Mouse (Mus musculus): ENCODE data around the gene Cenpc1.

Gene Cenpc1

DNA sequence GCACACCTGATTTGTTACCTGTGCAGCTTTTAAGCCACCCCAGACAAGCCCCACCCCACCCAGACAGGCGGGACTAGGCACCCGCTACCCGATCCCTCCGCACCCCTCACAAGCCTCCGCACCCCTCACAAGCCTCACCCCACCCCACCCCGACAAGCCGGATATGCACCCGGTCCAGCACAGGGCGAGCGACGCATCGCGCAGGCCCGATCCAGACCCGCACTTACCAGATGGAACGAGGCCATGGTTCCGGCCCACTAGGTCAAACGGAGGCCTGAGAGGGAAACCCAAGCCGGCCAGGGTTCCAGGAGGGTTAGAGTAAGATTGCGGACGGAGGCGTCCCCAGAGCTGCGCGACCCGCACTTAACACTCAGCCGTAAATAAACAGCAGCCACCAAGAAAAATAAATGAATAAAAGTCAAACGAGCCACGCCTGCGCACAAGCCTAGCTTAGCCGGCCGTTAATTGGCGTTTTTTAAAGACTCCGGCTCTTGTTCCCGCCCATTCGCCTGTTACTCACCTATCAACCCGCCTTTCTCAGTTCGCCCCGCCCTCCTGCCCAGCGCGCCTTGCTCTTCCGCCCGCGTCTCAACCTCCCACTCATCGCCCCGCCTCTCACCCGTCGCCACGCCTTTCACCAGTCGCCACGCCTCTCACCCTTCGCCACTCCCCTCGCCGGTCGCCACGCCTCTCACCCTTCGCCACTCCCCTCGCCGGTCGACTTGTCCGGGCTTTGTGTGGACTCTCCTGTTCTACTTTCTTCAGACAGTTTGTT lies at the start of gene Cenpc1:
Gene Cenpc1 (minus strand): TSS at position 483 of the 775 bp plus-strand sequence.
- DNase-seq (ENCODE audit: low spot score in 2 of 2) = peak; percentile 91 to 93

DNA sequence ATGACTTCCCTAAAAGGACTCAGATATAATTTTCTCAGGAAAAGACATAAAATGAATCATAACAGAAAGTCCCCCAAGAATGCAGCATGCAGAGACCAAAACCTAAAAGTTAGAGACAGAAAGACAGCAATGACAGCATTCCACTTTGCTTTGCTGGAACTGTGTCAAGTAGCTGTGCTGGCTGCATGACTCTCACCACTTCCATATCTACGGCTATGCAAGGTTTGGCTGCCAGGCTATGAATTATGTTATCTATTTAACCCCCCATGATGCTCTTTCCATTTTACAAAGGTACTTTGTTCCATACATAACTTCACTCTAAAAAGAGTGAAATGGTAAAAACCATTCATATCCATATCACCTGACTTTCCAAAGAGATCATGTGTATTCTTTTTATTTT lies 48.6 kb upstream of the Cenpc1 start:
- no peak for DNase-seq (ENCODE audit: low spot score in 2 of 2)

DNA sequence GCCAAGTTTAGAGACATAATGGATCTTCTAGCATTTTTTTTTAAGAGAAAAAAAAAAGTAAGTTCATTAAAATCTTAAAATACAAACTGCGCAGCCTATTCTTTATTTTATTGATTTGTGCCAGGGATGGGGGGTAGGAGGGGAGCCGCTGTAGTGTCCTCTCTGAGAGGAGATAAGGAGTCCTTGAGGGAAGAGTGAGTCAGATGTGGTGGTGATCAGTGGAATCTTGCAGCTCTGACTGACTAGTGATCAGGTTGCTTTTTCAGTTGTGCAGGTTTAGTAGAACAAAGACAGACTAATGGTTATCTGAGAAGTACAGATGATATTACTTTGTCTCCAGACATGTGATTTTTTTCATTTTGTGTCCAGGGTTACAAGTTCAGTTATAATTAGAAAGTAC lies 47.7 kb upstream of the Cenpc1 start:
- no peak for DNase-seq (ENCODE audit: low spot score in 2 of 2)

DNA sequence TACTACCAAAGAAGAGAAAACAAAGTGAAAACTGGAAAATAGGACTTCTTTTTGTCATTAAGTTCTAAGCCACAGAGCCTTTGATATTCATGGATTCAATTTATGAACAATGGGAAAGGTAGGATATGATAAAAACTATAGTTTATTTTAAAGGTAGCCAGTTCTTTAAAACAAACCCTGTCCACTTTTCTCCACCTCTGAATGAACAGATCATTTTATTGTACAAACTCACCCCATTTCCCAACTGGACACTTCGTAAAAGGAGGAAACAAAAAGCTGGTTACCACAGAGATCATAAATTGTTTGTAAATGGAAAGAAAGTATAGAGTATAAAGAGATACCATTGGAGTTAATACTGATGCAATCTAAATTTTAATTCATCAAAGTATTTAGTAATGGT lies 45.7 kb upstream of the Cenpc1 start:
- no peak for DNase-seq (ENCODE audit: low spot score in 2 of 2)

- no peak for DNase-seq (ENCODE audit: low spot score in 2 of 2)
These were observed 41.2 kb upstream of the Cenpc1 start for GRCm38 (mm10) chr5:86106610-86107009.

GRCm38 (mm10) chr5:86102176-86102575 lies 36.8 kb upstream of the Cenpc1 start:
- DNase-seq (ENCODE audit: low spot score in 2 of 2) = no peak

GRCm38 (mm10) chr5:86100621-86101020 lies 35.2 kb upstream of the Cenpc1 start:
- no peak for DNase-seq (ENCODE audit: low spot score in 2 of 2)

GRCm38 (mm10) chr5:86098988-86099387 lies 33.6 kb upstream of the Cenpc1 start:
- no peak for DNase-seq (ENCODE audit: low spot score in 2 of 2)

DNA sequence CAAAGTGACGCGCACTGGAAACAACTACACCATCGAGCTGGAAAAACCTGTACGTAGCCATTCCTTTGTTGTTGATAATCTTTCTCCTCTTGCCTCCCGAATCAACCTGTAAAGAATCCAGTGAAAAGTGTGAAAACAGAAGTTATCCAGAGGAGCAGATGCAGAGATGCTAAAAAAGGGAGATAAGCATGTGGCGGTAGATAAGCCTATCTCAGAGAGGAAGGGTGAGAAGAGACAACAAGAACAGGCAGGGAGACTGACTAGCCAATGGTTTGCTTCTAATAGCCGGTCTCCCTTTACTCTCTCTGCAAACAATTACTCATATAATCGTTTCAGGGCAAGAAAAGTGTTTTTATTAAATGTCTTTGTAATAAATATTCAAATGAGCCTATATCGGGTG lies 29.4 kb upstream of the Cenpc1 start:
- no peak for DNase-seq (ENCODE audit: low spot score in 2 of 2)

GRCm38 (mm10) chr5:86086751-86087150 lies 21.4 kb upstream of the Cenpc1 start:
- no peak for DNase-seq (ENCODE audit: low spot score in 2 of 2)

- no peak for DNase-seq (ENCODE audit: low spot score in 2 of 2)
These were observed 19.6 kb upstream of the Cenpc1 start for GRCm38 (mm10) chr5:86084979-86085378.

- DNase-seq (ENCODE audit: low spot score in 2 of 2) = no peak
These were observed 18.6 kb upstream of the Cenpc1 start for GRCm38 (mm10) chr5:86083987-86084386.

DNA sequence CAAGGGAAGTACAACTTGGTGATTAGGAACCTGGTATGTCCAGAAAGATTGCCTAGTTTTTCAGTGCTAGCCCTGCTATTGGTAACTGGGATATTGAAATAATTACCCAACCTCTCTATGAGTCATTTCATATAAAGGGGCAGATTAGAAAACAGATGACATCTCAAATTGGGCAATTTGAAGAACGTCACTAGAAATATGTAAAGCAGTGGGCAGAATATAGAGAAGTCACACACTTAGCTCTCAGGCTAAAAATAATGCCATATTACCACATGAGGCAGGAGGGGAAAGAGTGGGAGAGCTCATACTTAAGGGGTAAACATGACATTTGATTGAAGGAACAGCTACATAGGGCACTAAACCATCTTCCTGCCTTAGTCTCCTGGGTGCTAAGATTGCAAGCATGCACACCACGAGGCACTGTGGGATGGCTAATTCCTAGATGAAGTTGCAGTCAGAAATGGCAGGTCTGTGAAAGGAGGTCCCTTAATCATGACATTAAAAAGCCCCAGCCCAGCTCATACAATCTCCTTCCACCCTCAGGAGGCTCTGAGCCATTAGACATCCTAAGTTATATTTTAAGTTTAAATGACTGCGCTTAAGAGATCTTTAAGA lies 13.4 kb upstream of the Cenpc1 start:
- DNase-seq (ENCODE audit: low spot score in 2 of 2) = no peak

DNA sequence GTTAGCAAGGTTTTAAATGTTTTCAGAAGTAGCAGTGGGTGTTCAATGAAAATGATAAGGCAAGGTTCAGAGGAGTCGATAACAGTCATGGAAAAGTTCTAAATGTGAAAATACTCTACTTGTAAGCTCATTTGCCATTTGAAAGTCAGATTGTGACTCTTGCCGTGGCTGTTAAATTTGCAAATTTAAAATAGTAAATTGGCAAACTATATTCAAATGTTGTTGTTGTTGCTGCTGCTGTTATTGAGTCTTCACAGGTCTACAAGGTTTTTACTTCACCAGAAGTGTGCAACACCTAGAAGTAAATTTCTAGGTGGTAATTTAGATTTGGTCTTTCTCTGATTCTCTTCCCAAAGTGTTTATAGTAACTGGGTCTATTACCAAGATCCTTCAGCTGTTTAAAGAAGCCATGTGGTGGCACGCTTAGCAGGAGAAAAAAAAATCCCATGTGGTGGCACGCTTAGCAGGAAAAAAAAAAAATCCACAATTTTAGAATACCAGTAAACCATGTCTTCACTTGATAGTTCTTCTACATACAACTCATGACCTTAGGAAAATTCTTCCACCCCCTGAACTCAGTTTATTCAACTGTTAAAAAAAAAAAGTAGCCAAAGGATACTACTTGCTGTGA lies 7.5 kb upstream of the Cenpc1 start:
- no peak for DNase-seq (ENCODE audit: low spot score in 2 of 2)

GRCm38 (mm10) chr5:86071538-86071937 lies 6.2 kb upstream of the Cenpc1 start, which contains the start of gene Stap1:
Gene Stap1 (plus strand): TSS chr5:86071746.
- DNase-seq (ENCODE audit: low spot score in 2 of 2) = no peak

DNA sequence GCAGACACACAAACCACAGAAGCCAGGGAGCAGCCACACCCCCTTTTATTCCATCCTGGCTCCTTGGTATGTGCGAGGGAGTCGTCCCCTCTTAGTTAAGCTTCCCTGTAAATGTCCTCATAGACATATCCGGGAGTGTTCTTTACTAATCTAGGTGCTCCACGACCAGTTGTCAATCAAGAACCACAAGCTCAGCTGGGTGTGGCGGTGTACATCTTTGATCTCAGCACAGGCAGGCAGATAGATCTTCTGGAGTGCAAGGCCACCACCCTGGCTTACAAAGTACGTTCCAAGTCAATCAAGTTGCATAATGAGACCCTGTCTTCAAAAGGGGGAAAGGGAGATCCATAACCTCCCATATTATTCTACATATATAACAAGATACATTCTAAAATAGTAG lies 3.7 kb upstream of the Cenpc1 start:
- no peak for DNase-seq (ENCODE audit: low spot score in 2 of 2)

DNA sequence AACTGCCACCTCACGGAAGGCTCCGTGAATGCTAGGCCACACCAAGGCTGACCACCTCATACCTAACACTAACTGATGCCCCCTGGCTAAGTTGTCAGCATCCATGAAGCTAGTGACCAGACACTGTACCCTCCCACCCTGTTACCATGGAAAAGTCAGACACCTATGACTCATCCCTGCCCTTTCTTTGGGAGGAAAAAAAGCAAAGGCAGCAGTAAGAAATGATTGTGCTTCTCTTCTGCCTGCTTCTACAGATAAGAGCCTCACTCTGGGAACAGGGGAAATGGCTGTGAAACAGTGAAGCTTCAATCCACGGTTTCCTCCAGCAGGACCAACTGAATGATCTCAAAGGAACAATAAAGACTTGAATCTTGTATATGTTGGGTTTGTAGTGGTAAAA lies 3.1 kb upstream of the Cenpc1 start:
- no peak for DNase-seq (ENCODE audit: low spot score in 2 of 2)

- DNase-seq (ENCODE audit: low spot score in 2 of 2) = peak; percentile 81 to 88
These were observed 1.2 kb upstream of the Cenpc1 start for GRCm38 (mm10) chr5:86066551-86066929.

DNA sequence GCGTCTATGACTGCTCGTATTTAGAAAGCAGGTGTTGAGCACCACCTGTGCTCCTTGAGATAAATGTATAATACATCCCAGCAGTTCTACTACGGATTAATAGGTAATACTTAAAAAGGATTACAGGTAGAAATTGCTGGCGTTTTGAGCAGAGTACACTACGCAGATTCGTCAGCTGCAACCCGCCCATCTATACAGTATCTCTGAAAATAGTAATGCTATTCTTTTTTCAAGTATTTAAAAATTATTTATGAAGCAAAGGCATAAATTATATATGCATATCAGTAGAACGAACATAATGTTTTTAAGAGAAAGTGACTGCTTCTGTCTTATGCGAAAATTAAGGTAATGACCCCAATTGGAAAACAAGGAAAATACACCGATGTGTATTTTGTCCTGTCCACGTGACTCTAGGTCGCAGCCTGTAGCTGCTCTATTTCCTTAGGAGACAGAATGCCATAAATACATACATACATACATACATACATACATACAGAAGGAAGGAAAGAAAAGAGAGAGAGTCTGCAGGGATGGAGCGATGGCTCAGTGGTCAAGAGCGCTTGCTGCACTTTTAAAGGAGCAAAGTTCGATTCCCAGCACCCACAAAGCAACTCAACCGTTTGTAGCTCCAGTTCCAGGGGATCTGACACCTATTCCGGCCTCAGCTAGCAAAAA lies 630 bp upstream of the Cenpc1 start:
- DNase-seq (ENCODE audit: low spot score in 2 of 2) = no peak

DNA sequence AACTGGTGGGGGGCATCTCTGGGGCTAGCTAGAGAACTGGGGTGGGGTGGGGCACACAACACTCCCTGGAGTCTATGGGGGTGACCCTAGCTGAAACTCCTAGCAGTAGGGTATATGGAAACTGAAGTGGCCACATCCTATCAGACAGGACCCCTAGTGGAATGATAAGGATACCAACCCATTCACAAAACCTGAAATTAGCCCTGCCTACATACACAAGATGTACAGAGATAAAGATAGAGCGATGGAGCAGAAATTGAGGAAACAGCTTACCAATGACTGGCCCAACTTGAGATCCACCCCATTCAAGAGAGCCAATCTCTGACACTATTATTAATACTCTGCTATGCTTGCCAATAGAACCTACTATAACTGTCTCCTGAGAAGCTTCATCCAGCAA lies 1.9 kb downstream of the Cenpc1 start:
- no peak for DNase-seq (ENCODE audit: low spot score in 2 of 2)

DNA sequence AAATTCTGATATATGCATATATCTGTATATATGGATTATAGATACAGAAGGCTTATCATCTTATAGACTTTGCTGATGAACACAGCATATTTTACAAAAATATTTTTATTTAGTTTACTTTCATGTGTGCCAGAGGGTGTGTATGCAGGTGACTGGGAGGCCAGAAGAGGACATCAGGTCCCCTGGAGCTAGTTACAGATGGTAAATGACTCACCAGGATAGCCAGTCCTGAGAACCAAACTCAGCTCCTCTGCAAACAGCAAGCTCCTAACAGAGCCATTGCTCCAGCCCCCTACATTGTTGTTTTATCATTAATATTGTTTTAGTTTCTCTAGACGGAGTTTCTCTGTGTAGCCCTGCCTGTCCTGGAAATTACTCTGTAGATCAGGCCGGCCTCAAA lies 35.6 kb downstream of the Cenpc1 start:
- no peak for DNase-seq (ENCODE audit: low spot score in 2 of 2)
